Mouse (Mus musculus) ES-E14 (cell line): Measurements from ENCODE around the gene Slc17a7. TPM values are rescaled to one million over a fixed set of nuclear protein-coding genes. Genes with fewer than 3 reads are reported as not detected.

Experiments
- DNase-seq: peaks from one replicate; pipeline ENCODE4 v3.0.0-alpha.2; 2013; ENCODE audit warnings: low read depth, low spot score
- H3K27ac ChIP-seq: 2 replicates; pipeline ENCODE4 v1.5.1; 2012; ENCODE audit warnings: low read depth, mild to moderate bottlenecking, low read length, moderate library complexity, mixed read lengths; ENCODE audit not compliant: poor library complexity, insufficient read depth, severe bottlenecking
- H3K36me3 ChIP-seq: 2 replicates; pipeline ENCODE4 v1.6.1; 2012; ENCODE audit warnings: mild to moderate bottlenecking, low read length, moderate library complexity, mixed read lengths; ENCODE audit not compliant: control insufficient read depth, poor library complexity, insufficient read depth, severe bottlenecking
- H3K4me1 ChIP-seq, 2 experiments: fragments of 150-350 bp in 1 of 2; sonication (generic) in 1 of 2; 2 replicates each; pipeline ENCODE4 v1.6.1; 2012; ENCODE audit warnings: low read length in 2 of 2, mild to moderate bottlenecking in 1 of 2, mixed read lengths in 1 of 2; ENCODE audit not compliant: control insufficient read depth in 2 of 2, insufficient read depth in 2 of 2, poor library complexity in 1 of 2
- H3K4me3 ChIP-seq, 2 experiments: fragments of 150-350 bp in 1 of 2; sonication (generic) in 1 of 2; 2 replicates each; pipeline ENCODE4 v1.5.1; 2012; ENCODE audit warnings: low read length in 2 of 2, low read depth in 1 of 2, mild to moderate bottlenecking in 1 of 2, mixed read lengths in 1 of 2; ENCODE audit not compliant: insufficient read depth in 1 of 2, poor library complexity in 1 of 2, severe bottlenecking in 1 of 2
- H3K9ac ChIP-seq: 2 replicates; pipeline ENCODE4 v1.6.1; 2012; ENCODE audit warnings: low read depth, mild to moderate bottlenecking, low read length, mixed read lengths; ENCODE audit not compliant: poor library complexity, insufficient read depth, severe bottlenecking
- H3K9me3 ChIP-seq: fragments of 150-350 bp; sonication (generic); 2 replicates; pipeline ENCODE4 v1.6.1; 2012; ENCODE audit warnings: low read depth, mild to moderate bottlenecking, low read length; ENCODE audit not compliant: control insufficient read depth, insufficient read depth
- CHD2 ChIP-seq: IDR thresholded peaks from 2 replicates; pipeline ENCODE4 v1.6.1; 2014; ENCODE audit warnings: mild to moderate bottlenecking, low read depth, low read length, inconsistent platforms
- HCFC1 ChIP-seq: IDR thresholded peaks from 2 replicates; pipeline ENCODE4 v1.6.1; 2012; ENCODE audit warnings: low read length, inconsistent platforms, borderline replicate concordance; ENCODE audit not compliant: insufficient read depth
- MAFK ChIP-seq: IDR thresholded peaks from 2 replicates; pipeline ENCODE4 v1.6.1; 2014; ENCODE audit warnings: mild to moderate bottlenecking, low read depth, low read length, inconsistent platforms; ENCODE audit not compliant: insufficient read depth
- ZC3H11A ChIP-seq: IDR thresholded peaks from 2 replicates; pipeline ENCODE4 v1.6.1; 2012; ENCODE audit warnings: low read depth, mild to moderate bottlenecking, inconsistent platforms, low read length, borderline replicate concordance
- ZNF384 ChIP-seq: IDR thresholded peaks from 2 replicates; pipeline ENCODE4 v1.6.1; 2012; ENCODE audit warnings: low read depth, low read length, inconsistent platforms
- in situ Hi-C, 2 experiments: fragments of 600-800 bp; cut with MboI; formaldehyde crosslinking; loops; one replicate each; pipeline ENCODE4 v1.15.1; 2025; ENCODE audit warnings: low sequenced_read_pairs in 2 of 2, inconsistent platforms in 1 of 2; ENCODE audit not compliant: unreplicated experiment in 2 of 2
- total RNA-seq: library from RNA; depleted of rRNA; stranded (reverse); fragments of 300-350 nt; gene quantifications from 2 replicates; pipeline ENCODE4 v1.2.3, GENCODE M21; 2012

Gene Slc17a7
- total RNA-seq, 1 experiment = 3.4 TPM

- H3K36me3 ChIP-seq = peaks cover 44% of the 10 kb centered on the region
- peaks cover 0 to under 1% of the 10 kb centered on the region in 2 experiments; a peak in 2 of 4 replicates for H3K4me1 ChIP-seq
- TF ChIP-seq CHD2 (no peak), ZNF384 (no peak), HCFC1 (no peak), MAFK (no peak), ZC3H11A (no peak)
- no peak overlapping the region for H3K9ac ChIP-seq
- no peak for DNase-seq
- no peaks in the 10 kb centered on the region for H3K9me3 ChIP-seq
- in situ Hi-C loops = no loop called here
- no peak overlapping the region for H3K4me3 ChIP-seq
- no peak overlapping the region for H3K27ac ChIP-seq
These were observed 18.3 kb upstream of the Slc17a7 start for GRCm38 (mm10) chr7:45145460-45145859.

GRCm38 (mm10) chr7:45147267-45147666 lies 16.5 kb upstream of the Slc17a7 start:
- in situ Hi-C loops = no loop called here
- TF ChIP-seq HCFC1 = no peak
- TF ChIP-seq MAFK = no peak
- no peak for TF ChIP-seq ZNF384
- TF ChIP-seq ZC3H11A = no peak
- no peak for TF ChIP-seq CHD2
- no peak overlapping the region for H3K4me3 ChIP-seq
- no peaks in the 10 kb centered on the region for H3K9me3 ChIP-seq
- peaks cover 2 to 3% of the 10 kb centered on the region in 2 experiments; a peak in 2 of 4 replicates for H3K4me1 ChIP-seq
- no peak overlapping the region for H3K9ac ChIP-seq
- DNase-seq = no peak
- peaks cover 34% of the 10 kb centered on the region for H3K36me3 ChIP-seq
- no peak overlapping the region for H3K27ac ChIP-seq

- in situ Hi-C loops = no loop called here
- no peaks in the 10 kb centered on the region for H3K9me3 ChIP-seq
- H3K36me3 ChIP-seq = peaks cover 29% of the 10 kb centered on the region
- no peak overlapping the region for H3K27ac ChIP-seq
- H3K4me3 ChIP-seq = no peak overlapping the region
- TF ChIP-seq CHD2 = no peak
- TF ChIP-seq HCFC1 = no peak
- TF ChIP-seq MAFK = no peak
- no peak for TF ChIP-seq ZNF384
- no peak for TF ChIP-seq ZC3H11A
- DNase-seq = no peak
- peaks cover 2 to 3% of the 10 kb centered on the region in 2 experiments; a peak in 2 of 4 replicates for H3K4me1 ChIP-seq
- H3K9ac ChIP-seq = no peak overlapping the region
These were observed 15.8 kb upstream of the Slc17a7 start for GRCm38 (mm10) chr7:45147899-45148298.

- DNase-seq = no peak
- Histone ChIP-seq H3K9me3 (no peaks in the 10 kb centered on the region), H3K36me3 (peaks cover 24% of the 10 kb centered on the region), H3K9ac (no peak overlapping the region), H3K4me1 (peaks cover 3 to 4% of the 10 kb centered on the region in 2 experiments; a peak in 3 of 4 replicates), H3K27ac (no peak overlapping the region), H3K4me3 (no peak overlapping the region)
- in situ Hi-C loops = no loop called here
- TF ChIP-seq MAFK = no peak
- TF ChIP-seq ZNF384 = no peak
- TF ChIP-seq HCFC1 = no peak
- no peak for TF ChIP-seq CHD2
- TF ChIP-seq ZC3H11A = no peak
These were observed 15.1 kb upstream of the Slc17a7 start for GRCm38 (mm10) chr7:45148534-45149098.
